Mouse (Mus musculus): ENCODE results near the gene Sdf2l1. TPM values are rescaled to one million over a fixed set of nuclear protein-coding genes. Genes with fewer than 3 reads are reported as not detected.

The Sdf2l1 gene
- polyA plus RNA-seq, 1 experiment from 2014 or later = 64.2 TPM

MicroRNAs within 50 kb of the gene (microRNA counts, 519-probe panel; counts per million panel counts)
- microRNA mmu-miR-130b (5,699 counts per million, percentile 92 among the panel's probes with 10 or more counts), microRNA mmu-miR-301b (4,596 counts per million, percentile 83 among the panel's probes with 10 or more counts)

Small RNA genes within 50 kb of the gene (microRNA-seq; reads per million reads assigned to microRNA genes)
- 8,955 reads per million, percentile 94 among the genes with 10 or more reads in this experiment for gene Mir130b
- 201 reads per million, percentile 62 among the genes with 10 or more reads in this experiment for gene Mir301b

Other genes with a start within 250 kb of the Sdf2l1 start
- gene Ppm1f, start 235.9 kb downstream of the Sdf2l1 start, polyA plus RNA-seq (2016; fragmentation: Nextera tagmentation; extraction: Ambion mirVana) = 36.3 and 38.4 TPM in 2 replicates
- 142 and 146 TPM in 2 replicates for gene Mapk1, start 149.0 kb downstream of the Sdf2l1 start, polyA plus RNA-seq (2016; fragmentation: Nextera tagmentation; extraction: Ambion mirVana)
- gene Ypel1, start 62.7 kb downstream of the Sdf2l1 start, polyA plus RNA-seq (2016; fragmentation: Nextera tagmentation; extraction: Ambion mirVana) = 80.4 and 84.0 TPM in 2 replicates
- 150 and 168 TPM in 2 replicates for gene Ppil2, start 21.1 kb downstream of the Sdf2l1 start, polyA plus RNA-seq (2016; fragmentation: Nextera tagmentation; extraction: Ambion mirVana)
- 81.0 and 85.5 TPM in 2 replicates for gene 2610318N02Rik, start 7.2 kb downstream of the Sdf2l1 start, polyA plus RNA-seq (2016; fragmentation: Nextera tagmentation; extraction: Ambion mirVana)
- gene Ydjc, start 12.2 kb upstream of the Sdf2l1 start, polyA plus RNA-seq (2016; fragmentation: Nextera tagmentation; extraction: Ambion mirVana) = 8.9 and 9.4 TPM in 2 replicates
- gene Ccdc116, start 14.8 kb upstream of the Sdf2l1 start, polyA plus RNA-seq (2016; fragmentation: Nextera tagmentation; extraction: Ambion mirVana) = 0.61 and 1.1 TPM in 2 replicates
- gene Ube2l3, start 70.3 kb upstream of the Sdf2l1 start, polyA plus RNA-seq (2016; fragmentation: Nextera tagmentation; extraction: Ambion mirVana) = 339 and 358 TPM in 2 replicates
- gene Rimbp3, start 76.2 kb upstream of the Sdf2l1 start, polyA plus RNA-seq (2016; fragmentation: Nextera tagmentation; extraction: Ambion mirVana) = 0.46 and 0.52 TPM in 2 replicates
- gene Hic2, start 101.2 kb upstream of the Sdf2l1 start, polyA plus RNA-seq (2016; fragmentation: Nextera tagmentation; extraction: Ambion mirVana) = 10.6 and 12.7 TPM in 2 replicates
- gene Tmem191c, start 143.7 kb upstream of the Sdf2l1 start, polyA plus RNA-seq (2016; fragmentation: Nextera tagmentation; extraction: Ambion mirVana) = 15.0 TPM in 2 replicates
- 0.39 and 0.51 TPM in 2 replicates for gene Serpind1, start 199.0 kb upstream of the Sdf2l1 start, polyA plus RNA-seq (2016; fragmentation: Nextera tagmentation; extraction: Ambion mirVana)

All from embryonic facial prominence, embryonic 12.5 days (tissue).